Mouse (Mus musculus) myocyte (in vitro differentiated cells): ENCODE results near the gene Iqgap3. TPM values are rescaled to one million over a fixed set of nuclear protein-coding genes. Genes with fewer than 3 reads are reported as not detected.

ENCODE experiments used
- H3K27me3 ChIP-seq: one replicate; pipeline ENCODE4 v1.6.1; 2011; ENCODE audit not compliant: control insufficient read depth, insufficient read depth, insufficient read length
- H3K36me3 ChIP-seq: one replicate; pipeline ENCODE4 v1.6.1; 2011; ENCODE audit not compliant: control insufficient read depth, insufficient read depth
- H3K4me2 ChIP-seq: one replicate; pipeline ENCODE4 v1.6.1; 2011; ENCODE audit warnings: low read depth, control low read depth
- H3K4me3 ChIP-seq: one replicate; pipeline ENCODE4 v1.5.1; 2011; ENCODE audit warnings: mild to moderate bottlenecking, control low read depth, moderate library complexity
- H3K79me2 ChIP-seq: one replicate; pipeline ENCODE4 v1.6.1; 2011; ENCODE audit not compliant: control insufficient read depth, insufficient read depth
- H3ac ChIP-seq: one replicate; pipeline ENCODE4 v1.6.1; 2011; ENCODE audit not compliant: control insufficient read depth, insufficient read length
- CEBPB ChIP-seq: IDR thresholded peaks from 2 replicates; pipeline ENCODE4 v1.6.1; 2011; ENCODE audit warnings: mild to moderate bottlenecking, moderate library complexity; ENCODE audit not compliant: poor library complexity, insufficient read depth, severe bottlenecking
- E2F4 ChIP-seq: IDR thresholded peaks from one replicate; pipeline ENCODE4 v1.6.1; 2011; ENCODE audit warnings: mild to moderate bottlenecking, control low read depth, moderate library complexity; ENCODE audit not compliant: insufficient read depth
- MAX ChIP-seq: IDR thresholded peaks from one replicate; pipeline ENCODE4 v1.6.1; 2011; ENCODE audit warnings: low read depth, mild to moderate bottlenecking, control low read depth
- MYOD1 ChIP-seq, 3 experiments: IDR thresholded peaks; one replicate each; pipeline ENCODE4 v1.6.1; 2011; ENCODE audit warnings: control low read depth in 2 of 3, low read depth in 2 of 3, mild to moderate bottlenecking in 2 of 3, moderate library complexity in 1 of 3; ENCODE audit not compliant: insufficient read length in 2 of 3, control insufficient read depth in 1 of 3
- MYOG ChIP-seq, 3 experiments: IDR thresholded peaks; one replicate each; pipeline ENCODE4 v1.6.1; 2011; ENCODE audit warnings: control low read depth in 2 of 3, low read depth in 2 of 3, mild to moderate bottlenecking in 2 of 3; ENCODE audit not compliant: insufficient read length in 2 of 3, control insufficient read depth in 1 of 3, insufficient read depth in 1 of 3
- POLR2A ChIP-seq: IDR thresholded peaks from one replicate; pipeline ENCODE4 v1.6.1; 2011; ENCODE audit warnings: low read depth, mild to moderate bottlenecking, control low read depth, moderate library complexity; ENCODE audit not compliant: insufficient read length
- POLR2AphosphoS2 ChIP-seq: IDR thresholded peaks from one replicate; pipeline ENCODE4 v1.6.1; 2011; ENCODE audit warnings: low read depth, control low read depth; ENCODE audit not compliant: insufficient read length
- REST ChIP-seq: IDR thresholded peaks from one replicate; pipeline ENCODE4 v1.6.1; 2011; ENCODE audit warnings: mild to moderate bottlenecking, control low read depth, moderate library complexity; ENCODE audit not compliant: insufficient read depth, insufficient read length
- SRF ChIP-seq: IDR thresholded peaks from one replicate; pipeline ENCODE4 v1.6.1; 2011; ENCODE audit warnings: low read depth; ENCODE audit not compliant: control insufficient read depth, insufficient read length
- TCF12 ChIP-seq: IDR thresholded peaks from one replicate; pipeline ENCODE4 v1.6.1; 2011; ENCODE audit warnings: mild to moderate bottlenecking, control low read depth; ENCODE audit not compliant: poor library complexity, insufficient read depth, severe bottlenecking
- TCF3 ChIP-seq: IDR thresholded peaks from one replicate; pipeline ENCODE4 v1.6.1; 2011; ENCODE audit warnings: low read depth, control low read depth; ENCODE audit not compliant: insufficient read length
- USF1 ChIP-seq: IDR thresholded peaks from one replicate; pipeline ENCODE4 v1.6.1; 2011; ENCODE audit warnings: low read depth, mild to moderate bottlenecking, control low read depth, moderate library complexity
- polyA plus RNA-seq: library from polyadenylated mRNA; unstranded; fragments of >200 nt; fragmentation: generic; extraction: Trizol; gene quantifications from one replicate; pipeline ENCODE4 v1.2.1, GENCODE M21; 2012; ENCODE audit warnings: missing spikeins

The Iqgap3 gene
- polyA plus RNA-seq, 1 experiment, result 13.6 TPM

DNA sequence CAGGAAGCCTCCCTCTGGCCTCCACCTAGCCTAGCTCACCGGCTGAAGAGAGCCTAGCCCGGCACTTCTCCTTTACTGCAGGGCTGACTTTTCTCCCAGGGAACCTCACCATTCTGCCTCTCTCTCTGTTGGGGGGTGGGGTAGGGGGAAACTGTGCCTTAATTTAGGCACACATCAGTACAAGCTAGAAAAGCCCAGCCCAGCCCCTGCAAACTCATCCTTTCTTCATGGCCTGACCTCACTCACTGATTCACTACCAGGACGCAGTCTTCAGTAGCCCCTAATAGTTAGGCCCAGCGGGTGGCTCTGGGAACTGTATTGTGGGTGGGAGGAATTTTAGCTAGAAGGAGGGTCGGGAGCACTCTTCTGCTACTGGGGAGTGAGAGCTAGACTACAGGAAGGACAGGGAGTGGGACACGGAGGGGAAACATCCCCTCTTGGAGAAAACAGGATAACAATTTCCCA lies 67.8 kb downstream of the Iqgap3 start:
- Histone ChIP-seq H3ac (no peak overlapping the region), H3K4me3 (no peak overlapping the region), H3K4me2 (peak overlapping the region; percentile 100), H3K36me3 (no peaks in the 10 kb centered on the region), H3K27me3 (no peaks in the 10 kb centered on the region), H3K79me2 (peaks cover 100% of the 10 kb centered on the region)
- TF ChIP-seq USF1, result no peak

- no peak overlapping the region for H3ac ChIP-seq
- H3K4me3 ChIP-seq, result no peak overlapping the region
- H3K79me2 ChIP-seq, result peaks cover 99% of the 10 kb centered on the region
- peak; percentile 53 for TF ChIP-seq POLR2A
- no peak for TF ChIP-seq SRF
- TF ChIP-seq TCF12, result peak; percentile 94
- peak; percentile 88 to 100 (median 98) for TF ChIP-seq MYOG (IDR thresholded peaks at IDR 0.05; ENCODE audit: control insufficient read depth in 1 of 3, insufficient read depth in 1 of 3, insufficient read length in 2 of 3, low read depth in 2 of 3)
- TF ChIP-seq TCF3, result peak; percentile 83
- TF ChIP-seq POLR2AphosphoS2, result peak; percentile 50
- no peak for TF ChIP-seq E2F4
- peak; percentile 11 to 100 (median 98) for TF ChIP-seq MYOD1 (IDR thresholded peaks at IDR 0.05; ENCODE audit: control insufficient read depth in 1 of 3, insufficient read length in 2 of 3, low read depth in 2 of 3)
- TF ChIP-seq CEBPB, result no peak
- TF ChIP-seq REST, result no peak
- TF ChIP-seq USF1, result no peak
- H3K27me3 ChIP-seq, result no peaks in the 10 kb centered on the region
- H3K4me2 ChIP-seq, result peak overlapping the region; percentile 100
- no peaks in the 10 kb centered on the region for H3K36me3 ChIP-seq
These were observed 68.6 kb downstream of the Iqgap3 start for GRCm38 (mm10) chr3:88150061-88150998.

DNA sequence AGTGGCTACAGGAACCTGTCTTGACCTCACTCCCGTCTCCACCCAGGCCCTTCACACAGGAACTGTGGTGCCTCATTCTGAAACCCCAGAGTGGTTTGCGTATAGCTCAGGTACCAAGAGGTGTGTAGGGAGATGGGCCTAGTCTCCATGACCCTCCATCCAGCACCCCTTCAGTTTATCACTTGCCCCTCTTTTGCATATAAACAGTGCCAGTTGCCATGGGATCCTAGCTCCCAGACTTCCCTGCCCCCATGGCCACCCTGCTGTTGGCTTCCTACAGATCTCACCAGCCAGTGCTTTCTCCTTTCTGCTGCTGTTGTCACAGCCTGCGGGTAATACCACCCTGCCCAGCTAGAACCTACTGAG lies 69.2 kb downstream of the Iqgap3 start:
- H3K79me2 ChIP-seq, result peaks cover 99% of the 10 kb centered on the region
- H3K27me3 ChIP-seq, result no peaks in the 10 kb centered on the region
- H3K36me3 ChIP-seq, result peaks cover 2% of the 10 kb centered on the region
- H3ac ChIP-seq, result no peak overlapping the region
- H3K4me3 ChIP-seq, result no peak overlapping the region
- no peak for TF ChIP-seq TCF12
- no peak for TF ChIP-seq POLR2AphosphoS2
- no peak for TF ChIP-seq POLR2A
- TF ChIP-seq CEBPB, result no peak
- TF ChIP-seq MYOD1 (IDR thresholded peaks at IDR 0.05; ENCODE audit: control insufficient read depth in 1 of 3, insufficient read length in 2 of 3, low read depth in 2 of 3), result no peak
- no peak for TF ChIP-seq MYOG (IDR thresholded peaks at IDR 0.05; ENCODE audit: control insufficient read depth in 1 of 3, insufficient read depth in 1 of 3, insufficient read length in 2 of 3, low read depth in 2 of 3)
- no peak for TF ChIP-seq MAX
- H3K4me2 ChIP-seq, result peak overlapping the region; percentile 100

DNA sequence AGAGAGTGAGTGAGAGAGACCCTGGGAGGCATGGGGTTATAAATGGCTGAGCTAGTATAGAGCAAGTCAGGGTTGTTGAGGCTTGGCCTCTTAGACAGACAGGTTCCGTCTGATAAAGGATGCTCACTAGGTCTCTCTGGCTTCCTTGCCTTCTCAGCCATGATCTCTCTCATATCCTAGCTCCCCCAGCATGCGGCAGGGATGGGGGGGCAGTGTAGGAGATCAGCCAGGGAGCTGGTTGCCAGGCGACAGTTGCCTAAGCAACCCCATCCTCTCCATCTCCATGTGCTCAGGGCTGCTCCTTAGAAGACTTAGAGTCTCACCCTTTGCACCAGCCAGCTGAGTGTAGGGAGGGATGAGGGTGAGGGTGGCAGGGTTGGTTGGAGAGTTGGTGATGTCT lies 70.3 kb downstream of the Iqgap3 start:
- Histone ChIP-seq H3K36me3 (peaks cover 12% of the 10 kb centered on the region), H3K4me2 (no peak overlapping the region), H3ac (no peak overlapping the region), H3K27me3 (no peaks in the 10 kb centered on the region), H3K4me3 (no peak overlapping the region), H3K79me2 (peaks cover 99% of the 10 kb centered on the region)
- TF ChIP-seq CEBPB (no peak), E2F4 (no peak), MAX (no peak), MYOG (IDR thresholded peaks at IDR 0.05; ENCODE audit: control insufficient read depth in 1 of 3, insufficient read depth in 1 of 3, insufficient read length in 2 of 3, low read depth in 2 of 3) (no peak), POLR2A (peak; percentile 8), TCF3 (no peak)

DNA sequence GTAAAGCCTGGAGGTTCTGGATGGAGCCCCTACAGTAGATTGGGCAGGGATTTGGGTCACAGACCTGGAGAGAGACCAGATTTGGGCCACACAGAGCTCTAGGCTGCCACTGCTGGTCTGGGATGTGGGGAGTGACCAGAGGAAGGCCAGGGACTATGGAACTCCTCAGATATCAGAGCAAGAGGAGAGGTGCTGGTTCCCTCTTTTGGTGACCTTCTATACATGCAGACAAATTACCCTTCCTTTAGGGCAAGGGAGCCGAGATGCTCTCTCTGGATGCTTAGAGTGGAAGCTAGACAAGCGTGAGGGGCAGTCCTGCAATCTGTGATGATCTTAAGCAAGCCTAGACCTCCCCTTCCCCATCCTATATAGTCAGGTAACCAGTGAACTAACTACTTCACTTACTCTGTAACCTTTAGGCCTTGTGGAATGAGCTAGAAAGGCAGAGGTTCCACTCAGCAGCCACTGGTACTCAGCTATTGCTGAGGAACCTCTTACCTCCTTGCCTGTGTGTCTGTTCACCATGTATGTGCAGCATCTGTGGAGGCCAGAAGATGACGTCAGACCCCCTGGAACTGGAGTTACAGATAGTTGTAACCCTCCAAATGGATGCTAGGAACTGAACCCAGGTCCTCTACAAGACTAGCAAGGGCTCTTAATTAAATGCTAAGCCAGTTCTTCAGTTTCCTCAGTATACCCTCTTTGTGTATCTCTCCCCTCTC lies 71.7 kb downstream of the Iqgap3 start:
- Histone ChIP-seq H3K36me3 (peaks cover 24% of the 10 kb centered on the region), H3K4me2 (no peak overlapping the region), H3ac (no peak overlapping the region), H3K4me3 (no peak overlapping the region), H3K79me2 (peaks cover 85% of the 10 kb centered on the region), H3K27me3 (no peaks in the 10 kb centered on the region)
- no peak for TF ChIP-seq POLR2AphosphoS2
- TF ChIP-seq TCF3, result no peak
- TF ChIP-seq MYOG (IDR thresholded peaks at IDR 0.05; ENCODE audit: control insufficient read depth in 1 of 3, insufficient read depth in 1 of 3, insufficient read length in 2 of 3, low read depth in 2 of 3), result no peak
- no peak for TF ChIP-seq E2F4
- TF ChIP-seq CEBPB, result no peak
- TF ChIP-seq MYOD1 (IDR thresholded peaks at IDR 0.05; ENCODE audit: control insufficient read depth in 1 of 3, insufficient read length in 2 of 3, low read depth in 2 of 3), result no peak
- TF ChIP-seq POLR2A, result no peak
- TF ChIP-seq TCF12, result no peak
- TF ChIP-seq SRF, result no peak
- no peak for TF ChIP-seq USF1
- no peak for TF ChIP-seq MAX
- no peak for TF ChIP-seq REST
